Mouse (Mus musculus) left cerebral cortex, postnatal 36 days (tissue): Measurements from ENCODE around the gene Bcl7c. TPM values are rescaled to one million over a fixed set of nuclear protein-coding genes. Genes with fewer than 3 reads are reported as not detected.

ENCODE experiments used
- DNase-seq, 2 experiments: peaks; one replicate each; pipeline ENCODE4 v3.0.0; 2021 to 2022; ENCODE audit warnings: low spot score in 2 of 2, mixed read lengths in 1 of 2
- intact Hi-C: fragments of 180-260 bp; cut with DNase I; formaldehyde crosslinking; loops from one replicate; pipeline ENCODE4 v1.15.1; 2025
- microRNA-seq: library from miRNA; unstranded; fragments of <30 nt; microRNA quantifications from one replicate; pipeline ENCODE4 v1.2.0, GENCODE M21; 2022
- total RNA-seq, 2 experiments: library from RNA; stranded (reverse); gene quantifications; 2 replicates each; pipeline ENCODE4 v1.2.3; 2021

The Bcl7c gene
- total RNA-seq, 2 experiments from 2014 or later, result 37.9 to 47.9 TPM

DNA sequence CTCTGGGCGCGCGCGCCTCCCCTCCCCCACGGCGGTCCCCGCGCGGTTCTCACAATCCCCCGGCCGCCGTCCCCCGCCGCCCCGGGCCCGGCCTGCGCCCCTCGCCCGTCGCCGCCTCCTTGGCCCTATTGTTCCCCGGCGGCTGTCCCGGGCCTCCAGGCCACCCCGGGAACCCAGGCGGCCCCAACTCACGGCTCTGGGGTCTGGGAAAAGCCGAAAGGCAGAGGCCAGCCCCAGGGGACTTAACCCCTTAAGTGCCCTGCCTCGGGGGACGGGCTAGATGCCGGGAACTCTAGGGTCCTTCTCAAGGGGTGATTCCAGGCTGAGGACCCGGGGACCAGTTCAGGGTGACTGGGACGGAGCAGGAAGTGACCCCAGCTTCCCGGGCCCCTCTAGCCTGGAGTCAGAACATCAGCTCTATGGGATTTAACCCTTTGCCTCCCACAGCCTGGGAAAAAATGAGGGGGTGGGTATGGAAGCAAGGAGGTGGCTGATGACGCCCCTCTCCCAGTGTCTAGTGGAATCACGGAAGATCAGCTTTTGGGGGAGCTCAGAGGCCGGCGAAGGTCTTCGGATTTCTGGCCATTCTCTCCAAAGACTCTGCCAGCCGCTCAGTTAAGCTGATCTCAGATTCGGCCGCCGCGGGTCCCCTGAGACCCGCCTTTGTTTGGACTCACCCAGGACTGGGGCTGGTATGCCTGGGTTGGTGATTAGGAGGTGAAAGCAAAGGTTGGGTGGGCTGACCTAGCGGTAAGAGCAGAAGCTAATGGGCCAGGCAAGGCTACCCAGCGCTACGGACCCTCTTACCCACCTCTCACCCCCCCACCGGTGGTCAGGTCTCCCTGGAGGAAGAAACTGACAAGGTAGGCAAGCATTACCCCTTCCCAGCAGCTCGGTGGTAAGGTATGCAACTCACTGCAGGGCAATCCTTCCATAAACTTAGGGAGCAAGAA is 93.6 kb downstream of the Bcl7c start, which contains the start of gene Zfp629:
Zfp629 (minus strand) TSS at position 907 of the 953 bp plus-strand sequence.
- intact Hi-C loops, result loop anchor here (1.0 kb wide), 1 partner anchor 22 kb away; no protein-coding TSS in a partner anchor
- DNase-seq, result peak; percentile 76 to 79

DNA sequence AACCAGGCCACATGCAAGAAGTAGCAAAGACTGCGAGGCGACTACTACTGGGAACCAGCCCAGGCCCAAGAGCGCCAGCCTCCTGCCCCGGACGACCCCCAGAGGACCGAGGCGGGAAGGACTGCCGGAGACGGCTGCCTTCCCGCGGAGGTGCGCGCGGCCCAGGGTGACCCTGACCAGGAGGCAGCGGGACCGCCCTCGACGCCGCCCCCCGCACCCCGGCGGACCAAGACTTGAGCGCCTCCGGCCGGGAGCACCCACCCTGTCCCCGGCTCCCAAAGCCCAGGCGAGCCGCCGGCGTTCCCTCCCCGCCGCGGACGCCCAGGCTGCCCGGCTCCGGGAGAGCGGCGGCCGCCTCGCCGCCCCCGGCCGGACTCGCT is 94.2 kb downstream of the Bcl7c start:
- intact Hi-C loops, result loop anchor here (1.0 kb wide), 1 partner anchor 23 kb away; no protein-coding TSS in a partner anchor
- peak in 1 of 2 experiments; percentile 35 for DNase-seq

DNA sequence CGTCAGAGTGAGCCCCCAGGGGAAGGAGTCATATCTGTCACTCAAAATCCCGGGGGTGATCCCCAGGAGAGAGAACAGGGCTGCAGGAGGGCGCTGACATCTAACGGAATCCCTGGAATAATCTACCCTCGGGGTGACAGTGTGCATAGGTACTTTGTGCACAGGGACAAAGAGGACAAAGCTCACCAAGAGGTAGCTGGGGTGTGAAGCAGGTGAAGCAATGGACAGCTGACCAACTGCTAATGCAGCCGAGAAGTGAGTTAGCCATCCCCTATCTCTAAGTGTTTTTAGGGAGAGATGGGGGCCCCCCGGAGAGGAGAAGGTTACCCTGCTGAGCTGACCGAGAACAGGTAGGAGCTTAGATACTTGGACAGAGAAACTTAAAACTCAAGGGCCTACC is 94.6 kb downstream of the Bcl7c start:
- no peak for DNase-seq
- intact Hi-C loops, result loop anchor here (1.0 kb wide), 1 partner anchor 23 kb away; no protein-coding TSS in a partner anchor

DNA sequence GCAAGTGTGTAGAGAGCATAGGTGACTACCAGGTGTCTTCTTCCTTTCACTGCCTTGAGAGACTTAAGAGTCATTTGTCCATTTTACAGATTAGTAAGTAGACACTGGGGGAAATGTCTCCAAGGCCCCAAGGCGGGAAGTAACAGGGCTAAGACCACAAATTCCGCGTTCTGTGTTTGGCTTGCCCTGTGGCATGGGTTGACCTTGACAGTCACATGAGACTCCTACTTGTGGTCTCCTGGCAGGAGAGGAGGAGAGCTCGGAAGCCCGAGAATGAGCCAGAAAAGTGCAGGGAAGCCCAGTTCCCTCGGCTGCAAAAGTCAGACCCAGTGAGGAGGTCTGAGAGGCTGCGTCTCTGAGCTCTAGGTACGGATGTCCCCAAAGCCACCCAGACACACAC is 95.2 kb downstream of the Bcl7c start:
- intact Hi-C loops, result no loop called here
- no peak for DNase-seq

DNA sequence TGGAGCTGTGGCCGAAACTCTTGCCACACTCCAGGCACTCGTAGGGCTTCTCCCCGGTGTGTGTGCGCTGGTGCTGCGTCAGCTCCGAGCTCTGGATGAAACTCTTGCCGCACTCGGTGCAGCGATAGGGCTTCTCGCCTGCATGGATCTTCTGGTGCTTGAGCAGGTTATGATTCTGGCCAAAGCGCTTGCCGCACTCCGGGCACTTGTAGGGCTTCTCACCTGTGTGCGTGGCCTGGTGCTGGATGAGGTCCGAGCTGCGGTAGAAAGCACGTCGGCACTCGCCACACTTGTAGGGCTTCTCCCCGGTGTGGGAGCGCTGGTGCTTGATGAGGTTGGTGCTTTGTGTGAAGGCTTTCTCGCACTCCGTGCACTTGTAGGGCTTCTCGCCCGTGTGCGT is 97.2 kb downstream of the Bcl7c start:
- intact Hi-C loops, result no loop called here
- no peak for DNase-seq

Small RNA genes within 50 kb of the gene (microRNA-seq; reads per million reads assigned to microRNA genes)
- not detected for gene Mir762

Other genes with a start within 250 kb of the Bcl7c start
- gene Prr14, start 249.3 kb downstream of the Bcl7c start, total RNA-seq, result 10 to 100 TPM; 25.7 to 30.2 TPM
- gene Fbrs, start 229.7 kb downstream of the Bcl7c start, total RNA-seq, result 10 to 100 TPM; 48.7 to 61.4 TPM
- 100 to 1,000 TPM in 1 of 2 experiments, 10 to 100 TPM in 1; 99.0 to 131 TPM for gene Srcap, start 196.9 kb downstream of the Bcl7c start, total RNA-seq
- gene Gm42715, start 189.3 kb downstream of the Bcl7c start, total RNA-seq, result 10 to 100 TPM in 1 of 2 experiments, 1 to 10 TPM in 1; 7.6 to 15.0 TPM
- gene Tmem265, start 147.5 kb downstream of the Bcl7c start, total RNA-seq, result 1 to 10 TPM in 1 of 2 experiments, not detected in 1; 3.4 TPM
- 10 to 100 TPM; 69.2 to 81.4 TPM for gene Phkg2, start 135.6 kb downstream of the Bcl7c start, total RNA-seq
- gene Ccdc189, start 120.3 kb downstream of the Bcl7c start, total RNA-seq, result 1 to 10 TPM; 9.3 to 9.7 TPM
- gene Rnf40, start 120.2 kb downstream of the Bcl7c start, total RNA-seq, result 10 to 100 TPM; 63.1 to 81.0 TPM
- gene Zfp629, start 93.1 kb downstream of the Bcl7c start, total RNA-seq, result 10 to 100 TPM; 22.1 to 24.7 TPM
- 1 to 10 TPM; 2.4 to 2.5 TPM for gene Ctf1, start 3.8 kb upstream of the Bcl7c start, total RNA-seq
- not detected for gene Ctf2, start 23.2 kb upstream of the Bcl7c start, total RNA-seq
- gene Fbxl19, start 35.6 kb upstream of the Bcl7c start, total RNA-seq, result 10 to 100 TPM; 73.2 to 84.6 TPM
- gene Orai3, start 60.9 kb upstream of the Bcl7c start, total RNA-seq, result 10 to 100 TPM; 18.9 to 25.4 TPM
- 10 to 100 TPM; 40.0 to 53.4 TPM for gene Setd1a, start 67.7 kb upstream of the Bcl7c start, total RNA-seq
- 1 to 10 TPM; 3.9 to 4.1 TPM for gene Gm49388, start 76.7 kb upstream of the Bcl7c start, total RNA-seq
- gene Hsd3b7, start 91.7 kb upstream of the Bcl7c start, total RNA-seq, result 1 to 10 TPM; 3.3 to 4.0 TPM
- 10 to 100 TPM; 74.6 to 76.0 TPM for gene Stx4a, start 115.4 kb upstream of the Bcl7c start, total RNA-seq
- 100 to 1,000 TPM; 431 to 441 TPM for gene Stx1b, start 115.6 kb upstream of the Bcl7c start, total RNA-seq
- 10 to 100 TPM; 27.0 to 33.9 TPM for gene Zfp646, start 167.3 kb upstream of the Bcl7c start, total RNA-seq
- gene Zfp668, start 167.9 kb upstream of the Bcl7c start, total RNA-seq, result 10 to 100 TPM; 20.0 to 26.4 TPM
- 1 to 10 TPM in 1 of 2 experiments, under 1 TPM in 1; 0.76 to 2.2 TPM for gene Prss53, start 182.0 kb upstream of the Bcl7c start, total RNA-seq
- gene Gm21974, start 186.5 kb upstream of the Bcl7c start, total RNA-seq, result not detected
- gene Vkorc1, start 186.7 kb upstream of the Bcl7c start, total RNA-seq, result 10 to 100 TPM; 22.2 to 24.5 TPM
- gene Bckdk, start 195.1 kb upstream of the Bcl7c start, total RNA-seq, result 10 to 100 TPM; 36.4 to 46.4 TPM
- 10 to 100 TPM; 27.6 to 34.8 TPM for gene Kat8, start 203.6 kb upstream of the Bcl7c start, total RNA-seq
- gene Prss8, start 221.2 kb upstream of the Bcl7c start, total RNA-seq, result not detected
- 10 to 100 TPM in 1 of 2 experiments, 1 to 10 TPM in 1; 8.2 to 10.2 TPM for gene Prss36, start 237.8 kb upstream of the Bcl7c start, total RNA-seq